Mouse (Mus musculus) heart, embryonic 13.5 days (tissue): ENCODE data around the gene Ccl21b. TPM values are rescaled to one million over a fixed set of nuclear protein-coding genes. Genes with fewer than 3 reads are reported as not detected.
"Not testable (repeated sequence)": the region's sequence is repeated elsewhere in the genome, so short reads cannot be mapped to it uniquely, and the experiment has no call there.

Experiments
- ATAC-seq: fragments of 200-750 bp; cut with Nextera tagmentation; 2 replicates; pipeline ENCODE4 v1.8.0; 2017; ENCODE audit warnings: moderate TSS enrichment; ENCODE audit not compliant: insufficient number of reproducible peaks, low FRiP score, low TSS enrichment; ENCODE audit errors: extremely low read depth
- H3K27ac ChIP-seq: fragments of 300-500 bp; sonication (generic); replicated peaks from 2 replicates; pipeline ENCODE4 v1.5.1; 2015; ENCODE audit warnings: moderate library complexity, mild to moderate bottlenecking, inconsistent platforms
- H3K27me3 ChIP-seq: fragments of 300-500 bp; sonication (generic); replicated peaks from 2 replicates; pipeline ENCODE4 v1.6.1; 2015; ENCODE audit warnings: mild to moderate bottlenecking, inconsistent platforms
- H3K36me3 ChIP-seq: fragments of 300-500 bp; sonication (generic); 2 replicates; pipeline ENCODE4 v1.6.1; 2015; ENCODE audit warnings: mild to moderate bottlenecking, inconsistent platforms
- H3K4me1 ChIP-seq: fragments of 300-500 bp; sonication (generic); 2 replicates; pipeline ENCODE4 v1.6.1; 2015; ENCODE audit warnings: inconsistent platforms
- H3K4me2 ChIP-seq: fragments of 300-500 bp; sonication (generic); 2 replicates; pipeline ENCODE4 v1.6.1; 2015; ENCODE audit warnings: inconsistent platforms, mild to moderate bottlenecking, moderate library complexity
- H3K4me3 ChIP-seq: fragments of 300-500 bp; sonication (generic); 2 replicates; pipeline ENCODE4 v1.5.1; 2015; ENCODE audit warnings: moderate library complexity, mild to moderate bottlenecking, inconsistent platforms
- H3K9ac ChIP-seq: fragments of 300-500 bp; sonication (generic); 2 replicates; pipeline ENCODE4 v1.6.1; 2015; ENCODE audit warnings: inconsistent platforms, mild to moderate bottlenecking, moderate library complexity
- H3K9me3 ChIP-seq: fragments of 300-500 bp; sonication (generic); 2 replicates; pipeline ENCODE4 v1.6.1; 2016; ENCODE audit warnings: inconsistent platforms
- WGBS: fragments of 180-500 bp; shearing (Covaris S2); methylation state at CpG from one replicate; pipeline ENCODE4 v1.1.7; 2015; ENCODE audit warnings: mixed read lengths; 5-methylcytosine and 5-hydroxymethylcytosine counted together
- polyA plus RNA-seq: library from polyadenylated mRNA; unstranded; fragments of >200 nt; fragmentation: Nextera tagmentation; extraction: Ambion mirVana; gene quantifications from 2 replicates; pipeline ENCODE4 v1.2.1, GENCODE M21; 2015

Ccl21b gene
- polyA plus RNA-seq: not detected in 2 replicates

DNA sequence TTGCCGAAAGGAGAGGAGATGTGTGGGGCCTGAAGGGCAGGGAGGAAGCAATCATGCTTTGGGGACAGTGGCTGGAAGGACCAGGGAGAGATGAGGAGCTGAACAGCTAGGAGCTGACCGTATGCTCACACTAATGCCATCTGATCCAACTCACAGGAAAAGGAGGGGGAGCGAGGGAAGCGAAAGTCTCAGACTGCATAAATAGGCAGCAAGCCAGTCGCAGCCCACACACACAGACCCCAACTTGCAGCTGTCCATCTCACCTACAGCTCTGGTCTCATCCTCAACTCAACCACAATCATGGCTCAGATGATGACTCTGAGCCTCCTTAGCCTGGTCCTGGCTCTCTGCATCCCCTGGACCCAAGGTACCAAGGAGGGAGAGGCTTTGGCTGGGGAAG, at the start of gene Ccl21b:
Gene Ccl21b (plus strand): TSS at position 301 of the 400 bp plus-strand sequence.
- not testable (repeated sequence) for ATAC-seq, H3K9me3 ChIP-seq, H3K4me3 ChIP-seq, H3K36me3 ChIP-seq, H3K4me1 ChIP-seq, H3K27me3 ChIP-seq, H3K4me2 ChIP-seq, H3K9ac ChIP-seq, H3K27ac ChIP-seq
- no CpG with 5 or more reads among the region's 5 CpGs for WGBS

DNA sequence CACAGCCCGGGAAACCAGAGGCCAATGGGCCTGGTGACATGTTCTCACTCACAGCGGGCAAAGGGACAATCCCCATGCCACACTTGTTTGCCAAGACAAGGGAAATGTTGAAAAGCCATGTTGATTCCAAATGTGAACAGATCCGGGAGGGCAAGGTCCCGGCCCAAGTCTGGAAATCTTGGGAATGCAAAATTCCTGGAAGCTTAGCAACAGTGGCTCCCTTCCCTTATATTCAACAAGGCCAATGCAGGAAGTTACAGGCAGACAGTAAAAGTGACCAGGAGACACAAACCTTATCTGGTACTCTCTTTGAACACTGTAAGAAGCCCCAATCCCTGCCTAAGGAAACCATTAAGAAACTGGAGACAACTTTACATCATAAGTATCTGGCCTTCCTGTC, 15.2 kb upstream of the Ccl21b start, which contains the start of gene Gm10600:
Gene Gm10600 (plus strand): TSS at position 301 of the 400 bp plus-strand sequence.
- not testable (repeated sequence) for H3K9ac ChIP-seq, ATAC-seq, H3K4me2 ChIP-seq, H3K4me3 ChIP-seq, H3K36me3 ChIP-seq, H3K9me3 ChIP-seq, H3K27me3 ChIP-seq, H3K4me1 ChIP-seq, H3K27ac ChIP-seq
- WGBS: no CpG with 5 or more reads among the region's 4 CpGs

DNA sequence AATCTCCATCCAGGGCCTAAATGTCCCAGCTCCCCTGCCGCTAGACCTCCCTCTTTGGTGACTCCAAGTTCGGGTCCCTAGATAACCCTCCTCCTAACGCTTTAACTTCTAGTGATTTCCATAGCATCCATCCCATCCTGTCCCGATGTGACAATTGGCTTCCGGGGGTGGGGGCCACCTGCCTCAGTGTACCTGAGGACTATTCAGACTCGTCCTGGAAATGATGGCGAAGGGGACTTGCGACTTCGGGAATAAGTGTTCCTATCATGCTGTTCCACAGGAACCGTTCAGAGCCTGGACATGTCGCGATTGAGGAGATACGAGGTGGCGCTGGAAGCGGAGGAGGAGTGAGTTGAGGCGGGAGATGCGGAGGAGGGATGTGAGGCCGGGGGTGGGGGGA, 38.4 kb downstream of the Ccl21b start, which contains the start of gene Gm21953:
Gene Gm21953 (plus strand): TSS at position 301 of the 400 bp plus-strand sequence.
- not testable (repeated sequence) for H3K4me2 ChIP-seq, H3K36me3 ChIP-seq, H3K9me3 ChIP-seq, ATAC-seq, H3K27ac ChIP-seq, H3K27me3 ChIP-seq, H3K4me3 ChIP-seq, H3K4me1 ChIP-seq, H3K9ac ChIP-seq
- no CpG with 5 or more reads among the region's 18 CpGs for WGBS

Other genes with a start within 250 kb of the Ccl21b start
- not detected in 2 replicates for gene Gm21093, start 221.0 kb upstream of the Ccl21b start, polyA plus RNA-seq
- gene Gm3893, start 164.6 kb upstream of the Ccl21b start, polyA plus RNA-seq: not detected in 2 replicates
- 2.6 TPM in 1 of 2 replicates, not detected in the other for gene Gm13304, start 140.9 kb upstream of the Ccl21b start, polyA plus RNA-seq
- gene Gm13306, start 102.3 kb upstream of the Ccl21b start, polyA plus RNA-seq: not detected in 2 replicates
- gene Gm13305, start 87.2 kb upstream of the Ccl21b start, polyA plus RNA-seq: 0.29 and 0.94 TPM in 2 replicates
- gene Gm10600, start 15.1 kb upstream of the Ccl21b start, polyA plus RNA-seq: not detected in 2 replicates
- gene Gm21953, start 38.5 kb downstream of the Ccl21b start, polyA plus RNA-seq: not detected in 2 replicates
- not detected in 2 replicates for gene Fam205a3, start 62.6 kb downstream of the Ccl21b start, polyA plus RNA-seq
- gene Gm21586, start 183.6 kb downstream of the Ccl21b start, polyA plus RNA-seq: not detected in 2 replicates
- gene Gm2163, start 211.0 kb downstream of the Ccl21b start, polyA plus RNA-seq: 0.07 TPM in 1 of 2 replicates, not detected in the other